Mouse (Mus musculus) ovary, adult 2 months (tissue): ENCODE data around the gene Klhl21. TPM values are rescaled to one million over a fixed set of nuclear protein-coding genes. Genes with fewer than 3 reads are reported as not detected.

Source experiments
- polyA plus RNA-seq: library from polyadenylated mRNA; depleted of rRNA; stranded (reverse); fragments of >200 nt; gene quantifications from 2 replicates; pipeline ENCODE4 v1.2.3, GENCODE M21; 2012; rRNA removed

Gene Klhl21
- 71.2 and 100 TPM in 2 replicates for polyA plus RNA-seq

DNA sequence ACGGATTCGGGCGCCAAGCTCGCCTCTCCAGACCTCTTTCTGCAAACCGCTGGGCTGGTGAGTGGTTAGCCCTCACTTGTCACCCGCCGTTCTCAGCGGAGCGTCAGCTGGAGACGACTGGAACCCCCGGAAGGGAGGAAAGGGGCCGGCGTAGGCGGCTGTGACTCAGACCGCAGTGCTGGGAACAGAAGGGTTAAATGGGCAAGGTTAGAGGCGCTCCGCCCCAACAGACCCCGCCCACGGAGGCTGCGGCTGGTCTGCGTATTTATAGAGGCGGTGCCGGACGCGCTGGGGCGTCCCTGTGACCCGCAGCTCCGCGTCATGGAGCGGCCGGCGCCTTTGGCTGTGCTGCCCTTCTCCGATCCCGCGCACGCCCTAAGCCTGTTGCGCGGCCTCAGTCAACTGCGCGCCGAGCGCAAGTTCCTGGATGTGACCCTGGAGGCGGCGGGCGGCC lies at the start of gene Klhl21:
Gene Klhl21, plus strand, starts transcription at position 182 of the 454 bp plus-strand sequence.

DNA sequence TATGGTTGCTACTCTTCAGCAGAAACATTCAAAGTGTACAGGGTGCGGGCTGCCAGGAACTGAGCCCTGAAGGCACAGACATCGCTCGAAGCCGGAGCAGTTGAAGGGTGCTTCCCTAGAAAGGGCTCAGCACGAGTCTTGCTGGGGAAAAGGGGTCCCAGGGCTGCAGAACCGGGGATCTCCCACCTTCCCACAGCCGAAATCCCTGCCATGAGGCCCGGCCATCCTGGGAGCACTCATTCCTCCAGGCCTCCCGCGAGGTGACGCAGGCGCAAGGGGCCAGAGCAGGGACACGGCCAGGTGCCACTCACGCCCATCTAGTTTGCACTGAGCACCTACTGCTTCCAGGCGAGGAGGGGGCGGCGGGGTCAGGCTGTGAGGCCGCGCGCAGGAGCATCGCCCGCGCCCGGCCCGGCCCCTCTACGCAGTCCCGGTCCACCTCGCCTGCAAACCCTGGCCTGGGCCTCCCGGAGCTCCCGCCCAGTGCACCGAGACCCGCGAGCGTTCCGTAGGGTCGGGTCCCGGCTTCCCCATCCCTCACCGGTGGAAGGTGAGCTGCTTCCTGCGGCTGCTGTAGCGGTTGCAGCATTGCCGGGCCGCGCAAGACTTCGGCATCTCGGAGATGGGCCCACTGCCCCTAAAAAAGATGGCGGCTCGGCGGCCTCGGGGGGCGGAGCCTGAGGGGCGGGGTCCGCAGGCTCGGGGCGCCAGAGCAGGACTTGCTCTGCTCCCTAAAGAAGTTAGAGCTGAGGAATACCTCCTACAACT lies 20.1 kb upstream of the Klhl21 start, which contains the start of gene Thap3:
Gene Thap3, minus strand, starts transcription at position 656 of the 768 bp plus-strand sequence.

DNA sequence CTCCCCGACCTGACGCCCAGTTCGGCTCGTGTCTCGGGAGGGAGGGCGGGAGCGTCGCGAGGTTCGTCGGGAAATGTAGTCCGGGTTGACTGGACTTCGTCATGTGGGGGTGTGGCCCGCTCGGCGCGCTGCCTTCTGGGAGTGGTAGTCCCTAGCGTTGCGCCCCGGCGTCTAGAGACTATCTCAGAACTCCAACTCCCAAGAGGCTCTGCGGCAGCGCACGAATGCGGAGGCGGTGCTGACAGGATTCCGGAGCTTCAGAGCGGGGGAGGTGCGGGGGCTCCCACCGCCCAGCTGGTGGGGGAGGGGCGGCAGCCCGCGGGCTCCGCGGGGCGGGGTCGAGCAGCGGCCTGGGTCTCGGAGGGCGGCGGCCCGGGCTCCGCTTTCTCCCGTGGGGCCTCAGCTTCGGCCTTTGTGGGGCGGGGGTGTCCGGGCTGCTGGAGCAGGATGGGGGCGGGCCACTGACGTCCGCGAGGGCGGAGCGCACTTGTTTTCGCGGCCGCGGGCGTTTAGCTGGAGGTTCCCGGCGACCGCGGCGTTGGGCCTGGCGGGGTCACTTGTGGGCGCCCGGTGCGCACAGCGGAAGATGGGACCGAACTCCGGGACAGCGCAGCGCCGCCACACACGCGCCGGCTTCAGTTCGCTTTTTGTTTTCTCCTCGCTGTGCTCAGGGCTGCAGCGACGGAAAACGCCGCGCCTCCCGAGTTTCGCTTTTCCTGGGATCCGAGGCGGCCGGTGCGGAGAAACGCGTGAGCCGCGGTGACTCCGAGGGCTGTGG lies 12.2 kb upstream of the Klhl21 start, which contains the start of gene Phf13:
Gene Phf13, minus strand, starts transcription at position 86 of the 778 bp plus-strand sequence.

DNA sequence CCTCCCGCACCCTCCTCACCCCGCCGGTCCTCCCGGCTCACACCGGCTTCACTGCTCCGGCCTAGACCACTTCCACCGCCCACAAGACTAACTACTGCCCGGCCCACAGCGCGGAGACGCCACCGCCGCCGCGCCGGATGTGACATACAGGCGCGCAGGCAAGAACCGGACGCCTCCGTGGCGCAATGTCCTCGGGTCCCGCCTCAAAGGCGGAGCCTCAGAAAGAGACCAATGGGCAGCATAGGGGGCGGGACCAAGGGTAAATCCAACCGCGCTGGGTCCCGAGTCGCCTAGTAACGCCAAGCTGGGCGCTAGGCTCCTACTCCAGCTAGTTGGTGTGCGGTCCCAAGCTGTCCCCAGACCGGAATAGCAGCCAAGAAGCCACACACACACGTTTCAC lies 18.9 kb downstream of the Klhl21 start, which contains the start of gene Zbtb48:
Gene Zbtb48, minus strand, starts transcription at position 148 of the 400 bp plus-strand sequence.

DNA sequence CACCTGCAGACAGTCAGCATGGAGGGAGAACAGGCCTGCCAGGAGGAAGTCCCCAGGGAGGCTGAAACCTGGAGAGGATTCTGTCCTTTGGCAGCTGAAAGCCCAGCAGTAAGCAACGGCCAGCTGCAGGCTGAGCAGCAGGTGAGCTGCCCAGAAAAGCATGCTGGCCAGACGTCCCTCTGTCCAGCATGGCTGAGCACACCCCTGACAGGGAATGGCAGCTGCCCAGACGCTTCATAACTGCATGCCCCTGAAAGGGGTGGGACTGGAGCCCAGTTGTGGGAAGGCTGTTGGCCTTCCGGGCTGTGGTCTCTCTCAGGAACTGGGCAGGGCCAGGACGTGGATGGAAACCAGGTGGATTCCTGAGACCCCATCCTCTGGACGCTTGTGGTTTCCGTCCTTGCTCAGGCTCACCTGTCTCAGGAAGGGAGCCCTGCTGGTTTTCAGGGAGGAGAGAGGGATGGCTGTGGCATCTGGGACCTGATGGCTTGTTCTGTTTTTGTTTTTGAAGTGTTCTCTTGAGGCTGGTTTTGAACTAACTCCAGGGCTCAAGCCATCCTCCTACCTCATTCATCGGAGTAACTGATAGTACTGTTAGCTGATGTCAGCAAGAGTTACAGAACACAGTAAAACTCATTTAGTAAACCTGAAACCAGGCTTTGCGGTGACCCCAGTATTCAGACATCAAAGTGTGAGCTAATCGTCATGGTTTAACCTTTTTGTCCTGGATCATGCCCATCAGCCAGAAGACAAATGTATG lies 29.8 kb downstream of the Klhl21 start, which contains the start of gene Tas1r1:
Gene Tas1r1, minus strand, starts transcription at position 344 of the 760 bp plus-strand sequence.

DNA sequence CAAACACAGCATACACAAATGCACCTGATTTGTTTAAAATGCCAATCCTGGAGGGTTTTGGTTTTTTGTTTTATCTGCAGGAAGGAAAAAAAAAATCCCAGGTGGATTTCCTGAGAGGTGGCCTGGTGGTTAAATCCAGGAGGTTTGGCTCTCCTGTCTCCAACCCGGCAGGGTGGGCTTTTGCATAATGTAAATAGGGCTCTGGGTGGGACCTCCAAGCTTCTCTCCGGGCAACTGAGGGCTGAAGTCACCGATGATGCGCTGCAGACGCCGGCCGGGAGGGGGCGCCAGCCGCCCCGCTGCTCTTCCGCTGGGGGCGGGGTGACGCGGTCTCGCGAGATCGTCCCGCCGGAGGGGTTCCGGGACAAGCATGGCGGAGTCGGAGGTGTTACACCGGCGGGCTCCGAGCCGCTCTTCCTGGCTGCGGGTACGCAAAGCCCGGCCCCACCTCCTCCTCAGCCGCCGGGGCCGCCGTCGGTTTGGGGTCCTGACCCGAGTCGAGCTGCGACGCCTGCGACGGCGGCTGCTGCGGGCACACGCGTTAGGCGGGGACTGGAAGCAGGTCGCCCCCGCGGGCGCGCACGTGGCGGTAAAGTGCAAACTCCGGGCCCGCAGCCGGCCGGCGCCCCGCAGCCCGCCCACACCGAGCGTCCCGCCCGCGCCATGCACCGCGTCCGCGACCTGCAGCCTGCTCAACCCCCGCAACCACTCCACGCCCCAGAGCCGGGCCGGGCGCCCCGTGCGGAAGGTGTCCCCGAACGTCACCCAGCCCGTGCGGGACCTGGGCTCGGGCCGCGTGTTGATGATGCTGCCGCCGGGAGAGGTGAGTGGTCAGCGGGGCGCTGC lies 30.6 kb downstream of the Klhl21 start, which contains the start of gene Nol9:
Gene Nol9, plus strand, starts transcription at position 337 of the 846 bp plus-strand sequence.

Other genes with a start within 250 kb of the Klhl21 start
- gene Camta1, start 146.9 kb upstream of the Klhl21 start, polyA plus RNA-seq = 16.4 and 16.6 TPM in 2 replicates
- 64.8 and 96.3 TPM in 2 replicates for gene Dnajc11, start 75.1 kb upstream of the Klhl21 start, polyA plus RNA-seq
- 78.1 and 91.7 TPM in 2 replicates for gene Thap3, start 19.8 kb upstream of the Klhl21 start, polyA plus RNA-seq
- 40.0 and 48.1 TPM in 2 replicates for gene Phf13, start 12.5 kb upstream of the Klhl21 start, polyA plus RNA-seq
- gene Zbtb48, start 18.9 kb downstream of the Klhl21 start, polyA plus RNA-seq = 24.0 and 25.3 TPM in 2 replicates
- 0.16 and 0.23 TPM in 2 replicates for gene Tas1r1, start 29.8 kb downstream of the Klhl21 start, polyA plus RNA-seq
- 37.3 and 39.3 TPM in 2 replicates for gene Nol9, start 30.5 kb downstream of the Klhl21 start, polyA plus RNA-seq
- gene Plekhg5, start 63.7 kb downstream of the Klhl21 start, polyA plus RNA-seq = 44.2 and 51.8 TPM in 2 replicates
- gene Tnfrsf25, start 107.1 kb downstream of the Klhl21 start, polyA plus RNA-seq = 8.9 and 11.5 TPM in 2 replicates
- 85.4 and 131 TPM in 2 replicates for gene Espn, start 143.6 kb downstream of the Klhl21 start, polyA plus RNA-seq
- gene Hes2, start 150.1 kb downstream of the Klhl21 start, polyA plus RNA-seq = 0.15 and 0.16 TPM in 2 replicates
- gene Acot7, start 169.3 kb downstream of the Klhl21 start, polyA plus RNA-seq = 59.7 and 67.2 TPM in 2 replicates